In the genomic region with DNA sequence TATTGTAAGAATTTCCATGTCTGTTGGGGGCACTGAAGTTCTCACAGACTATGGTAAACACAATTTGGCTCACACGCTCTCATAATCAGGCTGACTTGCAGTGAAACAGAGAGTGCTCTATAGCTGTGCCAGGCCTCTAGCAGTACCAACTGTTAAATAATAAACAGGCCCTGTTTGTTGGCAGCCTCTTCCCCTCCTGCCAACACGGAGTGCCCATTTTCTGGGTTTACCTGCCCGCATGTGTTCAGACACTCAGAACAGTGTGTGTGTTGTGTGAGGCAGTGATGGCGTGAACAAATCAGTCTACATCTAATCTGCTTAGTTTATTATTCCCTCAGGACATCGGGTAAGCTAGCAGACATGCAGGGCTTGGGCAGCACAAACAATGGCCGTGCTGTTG, we compare ENCODE assay signal across 10 mouse cellular contexts.
DNase-seq lines count a peak whose midpoint lies in the region; ATAC-seq and TF ChIP-seq lines count a peak whose summit lies in the region.
"Had no signal": no experiment of that assay in that cellular context is flagged by ENCODE, and none has a peak within 500 bp of the region (broad histone marks: within the 10 kb centered on the region; RNA-seq: fewer than 3 reads in every experiment).

No protein-coding gene starts in this region.

- H3K9ac ChIP-seq in forebrain, embryonic 13.5 days = no peak overlapping the region
- no peak overlapping the region for H3K9ac ChIP-seq in forebrain, embryonic 11.5 days (ENCODE audit: low read length)
- H3K9ac ChIP-seq: limb, embryonic 15.5 days had no signal

- H3K4me2 ChIP-seq in forebrain, embryonic 13.5 days = no peak overlapping the region
- no peak overlapping the region for H3K4me2 ChIP-seq in forebrain, embryonic 11.5 days (ENCODE audit: low read depth, low read length, severe bottlenecking)
- H3K4me2 ChIP-seq: limb, embryonic 15.5 days had no signal

- TF ChIP-seq CTCF in small intestine, adult 2 months (IDR thresholded peaks at IDR 0.05; ENCODE audit: extremely low read depth, insufficient read length, insufficient replicate concordance, low read depth, low read length) = no peak

- H3K27ac ChIP-seq in forebrain, embryonic 13.5 days = peak overlapping the region; percentile 57
- H3K27ac ChIP-seq in forebrain, embryonic 11.5 days (ENCODE audit: low read depth, low read length) = no peak overlapping the region
- peak overlapping the region; percentile 55; the same call in 1 of the 2 replicates for H3K27ac ChIP-seq in small intestine, adult 2 months (ENCODE audit: insufficient read depth, low read depth, low read length)
- H3K27ac ChIP-seq: limb, embryonic 15.5 days had no signal

- no peaks in the 10 kb centered on the region for H3K9me3 ChIP-seq in forebrain, embryonic 13.5 days (replicated peaks)
- H3K9me3 ChIP-seq in forebrain, embryonic 11.5 days (ENCODE audit: control insufficient read depth, low read length) = no peaks in the 10 kb centered on the region
- H3K9me3 ChIP-seq: limb, embryonic 15.5 days had no signal

- no peaks in the 10 kb centered on the region for H3K27me3 ChIP-seq in forebrain, embryonic 13.5 days
- no peaks in the 10 kb centered on the region for H3K27me3 ChIP-seq in forebrain, embryonic 11.5 days (ENCODE audit: control insufficient read depth, insufficient read depth, low read length)
- H3K27me3 ChIP-seq in small intestine, adult 2 months (ENCODE audit: control insufficient read depth, insufficient read depth, low read length) = no peaks in the 10 kb centered on the region
- H3K27me3 ChIP-seq: limb, embryonic 15.5 days had no signal

- 53% methylated on average over 6 of the region's 6 CpGs for WGBS in forebrain, embryonic 13.5 days
- WGBS in forebrain, embryonic 11.5 days = 75% methylated on average over 6 of the region's 6 CpGs
- 47% methylated on average over 6 of the region's 6 CpGs for WGBS in small intestine, adult 2 months

- no peak for TF ChIP-seq POLR2A in small intestine, adult 2 months (IDR thresholded peaks at IDR 0.05; ENCODE audit: low read depth, low read length)

- peaks cover 11% of the 10 kb centered on the region for H3K4me1 ChIP-seq in forebrain, embryonic 13.5 days
- H3K4me1 ChIP-seq in forebrain, embryonic 11.5 days (replicated peaks; ENCODE audit: control insufficient read depth, insufficient read depth, low read length) = no peaks in the 10 kb centered on the region
- peaks cover 2% of the 10 kb centered on the region; the same call in 1 of the 2 replicates for H3K4me1 ChIP-seq in small intestine, adult 2 months (ENCODE audit: control insufficient read depth, insufficient read depth, insufficient read length, low read length)
- H3K4me1 ChIP-seq: limb, embryonic 15.5 days had no signal

- no peak overlapping the region for H3K4me3 ChIP-seq in forebrain, embryonic 13.5 days
- no peak overlapping the region for H3K4me3 ChIP-seq in forebrain, embryonic 11.5 days (ENCODE audit: low read depth, low read length)
- H3K4me3 ChIP-seq in small intestine, adult 2 months (ENCODE audit: low read depth, low read length) = no peak overlapping the region
- H3K4me3 ChIP-seq: limb, embryonic 15.5 days had no signal

- peak; percentile 89 for ATAC-seq in forebrain, embryonic 13.5 days
- ATAC-seq in forebrain, embryonic 11.5 days (replicated peaks; ENCODE audit: low FRiP score) = no peak

- no peaks in the 10 kb centered on the region for H3K36me3 ChIP-seq in forebrain, embryonic 13.5 days (ENCODE audit: poor library complexity, severe bottlenecking)
- no peaks in the 10 kb centered on the region for H3K36me3 ChIP-seq in forebrain, embryonic 11.5 days (ENCODE audit: control insufficient read depth, insufficient read depth, low read length)
- H3K36me3 ChIP-seq in small intestine, adult 2 months (ENCODE audit: control insufficient read depth, insufficient read depth, low read length) = no peaks in the 10 kb centered on the region
- H3K36me3 ChIP-seq: limb, embryonic 15.5 days had no signal

- no peak for DNase-seq in forebrain, embryonic 11.5 days (ENCODE audit: low spot score)
- DNase-seq in retina, adult 2 months (ENCODE audit: low read depth, low spot score) = peak; percentile 22
- no peak for DNase-seq in retina, embryonic 14.5 days (ENCODE audit: low spot score)
- DNase-seq in layer of hippocampus, adult 8-10 months (ENCODE audit: low spot score in 2 of 2) = peak; percentile 66 to 73
- DNase-seq in lung, postnatal 14 days = no peak
- no peak for DNase-seq in ovary, postnatal 14 days (ENCODE audit: low spot score)
- DNase-seq: gastrocnemius, postnatal 25 days had no signal

Comparison
In these comparisons a context has a peak if more than half of its experiments do, and no peak if none do; other contexts are left out.
1. DNase-seq: peak in retina, adult 2 months (single experiment) and layer of hippocampus, adult 8-10 months (2 of 2); none in forebrain, embryonic 11.5 days (single experiment), retina, embryonic 14.5 days (single experiment), lung, postnatal 14 days (single experiment) and ovary, postnatal 14 days (single experiment).